Comparison of ENCODE assay signal across 26 mouse cellular contexts in genomic region chr1:74897976-74898375, GRCm38 (mm10). TPM values are rescaled to one million over a fixed set of nuclear protein-coding genes. Genes with fewer than 3 reads are reported as not detected.
A peak's percentile ranks its signal among the peaks of the same experiment; 100 is the strongest.
DNase-seq lines count a peak whose midpoint lies in the region; ATAC-seq and TF ChIP-seq lines count a peak whose summit lies in the region.
"Had no signal": no experiment of that assay in that cellular context is flagged by ENCODE, and none has a peak within 500 bp of the region (broad histone marks: within the 10 kb centered on the region; RNA-seq: fewer than 3 reads in every experiment).

No protein-coding gene starts in this region.

- no peak for ATAC-seq in hindbrain, embryonic 13.5 days (ENCODE audit: low FRiP score)
- no peak for ATAC-seq in hindbrain, embryonic 16.5 days
- ATAC-seq in limb, embryonic 12.5 days (ENCODE audit: insufficient number of reproducible peaks, insufficient read depth, low FRiP score, low TSS enrichment, low read depth), result 0 out of 2 replicates have a peak, but pooled peaks have one; percentile 12
- ATAC-seq: CD4-positive, CD25-positive, alpha-beta regulatory T cell, adult 4 months; forebrain, embryonic 16.5 days had no signal

- TF ChIP-seq EP300 in ES-Bruce4 (IDR thresholded peaks at IDR 0.05; ENCODE audit: insufficient read depth, low read depth, low read length), result 0 out of 2 replicates have a peak, but pooled peaks have one; percentile 5

- peaks cover 97% of the 10 kb centered on the region for H3K27me3 ChIP-seq in hindbrain, embryonic 13.5 days
- H3K27me3 ChIP-seq in hindbrain, embryonic 16.5 days (replicated peaks; ENCODE audit: control insufficient read depth, insufficient read depth, low read length), result peaks cover 66% of the 10 kb centered on the region
- H3K27me3 ChIP-seq in ES-Bruce4 (ENCODE audit: control insufficient read depth, insufficient read depth, low read length, poor library complexity, severe bottlenecking), result peaks cover 4% of the 10 kb centered on the region; the same call in 1 of the 2 replicates
- H3K27me3 ChIP-seq in embryonic facial prominence, embryonic 10.5 days (replicated peaks; ENCODE audit: low read depth, poor library complexity, severe bottlenecking), result peaks cover 100% of the 10 kb centered on the region
- peaks cover 99% of the 10 kb centered on the region for H3K27me3 ChIP-seq in limb, embryonic 12.5 days
- H3K27me3 ChIP-seq in cerebellum, adult 2 months (ENCODE audit: control insufficient read depth, insufficient read depth, low read length), result no peaks in the 10 kb centered on the region; the same call in 1 of the 2 replicates

- H3K4me3 ChIP-seq in hindbrain, embryonic 13.5 days, result no peak overlapping the region
- H3K4me3 ChIP-seq in hindbrain, embryonic 16.5 days (ENCODE audit: low read length), result no peak overlapping the region
- H3K4me3 ChIP-seq in ES-Bruce4 (ENCODE audit: low read depth, low read length), result no peak overlapping the region
- H3K4me3 ChIP-seq in embryonic facial prominence, embryonic 10.5 days, result no peak overlapping the region
- no peak overlapping the region for H3K4me3 ChIP-seq in limb, embryonic 12.5 days (replicated peaks)
- no peak overlapping the region for H3K4me3 ChIP-seq in cerebellum, adult 2 months (replicated peaks; ENCODE audit: insufficient read depth, low read depth, low read length)
- H3K4me3 ChIP-seq: heart, adult 2 months; heart, embryonic 12.5 days; hindbrain, embryonic 15.5 days; liver, embryonic 15.5 days; neural tube, embryonic 13.5 days had no signal

- TF ChIP-seq POLR2A in ES-Bruce4 (IDR thresholded peaks at IDR 0.05; ENCODE audit: insufficient read depth, low read length), result no peak
- TF ChIP-seq POLR2A in cerebellum, adult 2 months (IDR thresholded peaks at IDR 0.05; ENCODE audit: borderline replicate concordance, insufficient read depth, low read length), result no peak

- peak; percentile 36 for DNase-seq in embryonic facial prominence, embryonic 10.5 days (ENCODE audit: low spot score)
- no peak for DNase-seq in cerebellum, adult 2 months
- DNase-seq in right cerebral cortex, adult 2 months (ENCODE audit: low spot score in 2 of 2), result no peak
- DNase-seq: adrenal gland, postnatal 36 days; cerebellum, adult 18-20 months; heart, adult 2 months; kidney, adult 8-10 months; left cerebral cortex, postnatal 4 days; lung, embryonic 14.5 days; lung, postnatal 14 days; thymus, adult 2 months; thymus, postnatal 4 days had no signal

- WGBS in hindbrain, embryonic 13.5 days, result 4% methylated on average over 7 of the region's 7 CpGs
- WGBS in hindbrain, embryonic 16.5 days, result 9% methylated on average over 7 of the region's 7 CpGs
- under 1% methylated on average over 7 of the region's 7 CpGs for WGBS in embryonic facial prominence, embryonic 10.5 days
- WGBS in limb, embryonic 12.5 days, result 1% methylated on average over 7 of the region's 7 CpGs
- 24% methylated on average over 7 of the region's 7 CpGs for WGBS in cerebellum, adult 2 months

- no peak overlapping the region for H3K4me2 ChIP-seq in hindbrain, embryonic 13.5 days
- no peak overlapping the region for H3K4me2 ChIP-seq in hindbrain, embryonic 16.5 days (ENCODE audit: low read length)
- no peak overlapping the region for H3K4me2 ChIP-seq in limb, embryonic 12.5 days
- H3K4me2 ChIP-seq: hindbrain, embryonic 15.5 days; liver, embryonic 15.5 days; lung, embryonic 14.5 days; neural tube, embryonic 13.5 days had no signal

- H3K9me3 ChIP-seq in hindbrain, embryonic 13.5 days, result no peaks in the 10 kb centered on the region
- no peaks in the 10 kb centered on the region for H3K9me3 ChIP-seq in hindbrain, embryonic 16.5 days (ENCODE audit: control insufficient read depth, low read length)
- no peaks in the 10 kb centered on the region for H3K9me3 ChIP-seq in ES-Bruce4 (replicated peaks; ENCODE audit: control insufficient read depth, insufficient read depth, low read length, poor library complexity, severe bottlenecking)
- no peaks in the 10 kb centered on the region for H3K9me3 ChIP-seq in embryonic facial prominence, embryonic 10.5 days
- no peaks in the 10 kb centered on the region for H3K9me3 ChIP-seq in limb, embryonic 12.5 days
- H3K9me3 ChIP-seq: heart, embryonic 12.5 days; hindbrain, embryonic 15.5 days; liver, embryonic 15.5 days; neural tube, embryonic 13.5 days had no signal

- peaks cover 33% of the 10 kb centered on the region for H3K4me1 ChIP-seq in hindbrain, embryonic 13.5 days (replicated peaks)
- peaks cover 13% of the 10 kb centered on the region for H3K4me1 ChIP-seq in hindbrain, embryonic 16.5 days (ENCODE audit: control insufficient read depth, insufficient read depth, low read depth, low read length)
- H3K4me1 ChIP-seq in ES-Bruce4 (ENCODE audit: control insufficient read depth, insufficient read depth, low read length), result no peaks in the 10 kb centered on the region
- H3K4me1 ChIP-seq in embryonic facial prominence, embryonic 10.5 days, result peaks cover 45% of the 10 kb centered on the region
- peaks cover 29% of the 10 kb centered on the region for H3K4me1 ChIP-seq in limb, embryonic 12.5 days (replicated peaks)
- no peaks in the 10 kb centered on the region for H3K4me1 ChIP-seq in cerebellum, adult 2 months (ENCODE audit: control insufficient read depth, insufficient read depth, low read length)
- H3K4me1 ChIP-seq: liver, embryonic 15.5 days had no signal

- 0 out of 2 replicates have a peak overlapping the region, but pooled peaks have one; percentile 39 for H3K9ac ChIP-seq in hindbrain, embryonic 13.5 days
- no peak overlapping the region for H3K9ac ChIP-seq in hindbrain, embryonic 16.5 days (ENCODE audit: low read depth, low read length)
- H3K9ac ChIP-seq in ES-Bruce4 (ENCODE audit: low read depth, poor library complexity, severe bottlenecking), result no peak overlapping the region
- H3K9ac ChIP-seq in limb, embryonic 12.5 days (replicated peaks), result no peak overlapping the region
- H3K9ac ChIP-seq: hindbrain, embryonic 15.5 days; liver, embryonic 15.5 days; lung, embryonic 14.5 days had no signal

- no peak overlapping the region for H3K27ac ChIP-seq in hindbrain, embryonic 13.5 days
- no peak overlapping the region for H3K27ac ChIP-seq in hindbrain, embryonic 16.5 days (ENCODE audit: low read depth, low read length)
- no peak overlapping the region for H3K27ac ChIP-seq in ES-Bruce4 (ENCODE audit: insufficient read depth, low read length)
- H3K27ac ChIP-seq in embryonic facial prominence, embryonic 10.5 days (replicated peaks), result no peak overlapping the region; the same call in 1 of the 2 replicates
- no peak overlapping the region for H3K27ac ChIP-seq in limb, embryonic 12.5 days
- H3K27ac ChIP-seq in cerebellum, adult 2 months (ENCODE audit: insufficient read depth, low read length), result no peak overlapping the region
- H3K27ac ChIP-seq: heart, adult 2 months; hindbrain, embryonic 15.5 days; kidney, postnatal 0 days; liver, embryonic 15.5 days; neural tube, embryonic 13.5 days had no signal

- no peaks in the 10 kb centered on the region for H3K36me3 ChIP-seq in hindbrain, embryonic 13.5 days
- H3K36me3 ChIP-seq in hindbrain, embryonic 16.5 days (ENCODE audit: control insufficient read depth, insufficient read depth, low read length), result no peaks in the 10 kb centered on the region
- H3K36me3 ChIP-seq in ES-Bruce4 (ENCODE audit: control insufficient read depth, insufficient read depth, low read length, poor library complexity, severe bottlenecking), result no peaks in the 10 kb centered on the region
- H3K36me3 ChIP-seq in embryonic facial prominence, embryonic 10.5 days (replicated peaks), result no peaks in the 10 kb centered on the region
- no peaks in the 10 kb centered on the region for H3K36me3 ChIP-seq in limb, embryonic 12.5 days
- H3K36me3 ChIP-seq: heart, embryonic 12.5 days; hindbrain, embryonic 15.5 days; liver, embryonic 15.5 days; neural tube, embryonic 13.5 days had no signal

- no peak for TF ChIP-seq CTCF in ES-Bruce4 (IDR thresholded peaks at IDR 0.05; ENCODE audit: low read depth, low read length)
- no peak for TF ChIP-seq CTCF in cerebellum, adult 2 months (IDR thresholded peaks at IDR 0.05; ENCODE audit: borderline replicate concordance, insufficient read depth, low read depth, low read length)

RNA-seq across cellular contexts. Expression of gene Cryba2, which starts 5.0 kb away (rescaled TPM):
- polyA plus RNA-seq in hindbrain, embryonic 13.5 days (2015; fragmentation: Nextera tagmentation; extraction: Ambion mirVana), result 2.9 and 4.9 TPM in 2 replicates
- polyA plus RNA-seq in hindbrain, embryonic 16.5 days (2015; fragmentation: Nextera tagmentation; extraction: Ambion mirVana), result 1.4 and 2.1 TPM in 2 replicates
- polyA plus RNA-seq in ES-Bruce4 (2011; ENCODE audit: insufficient read depth, insufficient read length, low read depth, missing spikeins), result not detected in 2 replicates
- polyA plus RNA-seq in embryonic facial prominence, embryonic 10.5 days (2016; fragmentation: Nextera tagmentation; extraction: Ambion mirVana), result not detected in 2 replicates
- polyA plus RNA-seq in limb, embryonic 12.5 days (2016; fragmentation: Nextera tagmentation; extraction: Ambion mirVana), result not detected in 2 replicates
- polyA plus RNA-seq in cerebellum, adult 2 months (2012; rRNA removed), result 1.7 and 3.3 TPM in 2 replicates
- polyA plus RNA-seq: CD4-positive, CD25-positive, alpha-beta regulatory T cell, adult 4 months; forebrain, embryonic 16.5 days; heart, embryonic 12.5 days; heart, postnatal 0 days; kidney, postnatal 0 days; liver, adult 2 months; liver, embryonic 15.5 days; lung, embryonic 14.5 days had no signal

RNA-seq across cellular contexts. Expression of gene Fev, which starts 12.8 kb away (rescaled TPM):
- polyA plus RNA-seq in hindbrain, embryonic 13.5 days (2015; fragmentation: Nextera tagmentation; extraction: Ambion mirVana), result 4.1 and 6.7 TPM in 2 replicates
- polyA plus RNA-seq in hindbrain, embryonic 16.5 days (2015; fragmentation: Nextera tagmentation; extraction: Ambion mirVana), result 2.9 and 3.3 TPM in 2 replicates
- polyA plus RNA-seq in ES-Bruce4 (2011; ENCODE audit: insufficient read depth, insufficient read length, low read depth, missing spikeins), result not detected in 2 replicates
- polyA plus RNA-seq in embryonic facial prominence, embryonic 10.5 days (2016; fragmentation: Nextera tagmentation; extraction: Ambion mirVana), result not detected in 2 replicates
- 0.26 and 0.49 TPM in 2 replicates for polyA plus RNA-seq in limb, embryonic 12.5 days (2016; fragmentation: Nextera tagmentation; extraction: Ambion mirVana)
- polyA plus RNA-seq in cerebellum, adult 2 months (2012; rRNA removed), result 0.46 and 1.1 TPM in 2 replicates
- polyA plus RNA-seq: CD4-positive, CD25-positive, alpha-beta regulatory T cell, adult 4 months; cortical plate, adult 2 months; forebrain, embryonic 16.5 days; liver, adult 2 months; lung, embryonic 14.5 days; neural tube, embryonic 13.5 days had no signal

RNA-seq across cellular contexts. Expression of gene Cfap65, which starts 37.4 kb away (rescaled TPM):
- 0.56 and 1.2 TPM in 2 replicates for polyA plus RNA-seq in hindbrain, embryonic 13.5 days (2015; fragmentation: Nextera tagmentation; extraction: Ambion mirVana)
- 1.1 and 1.6 TPM in 2 replicates for polyA plus RNA-seq in hindbrain, embryonic 16.5 days (2015; fragmentation: Nextera tagmentation; extraction: Ambion mirVana)
- 0.17 TPM in 1 of 2 replicates, not detected in the other for polyA plus RNA-seq in ES-Bruce4 (2011; ENCODE audit: insufficient read depth, insufficient read length, low read depth, missing spikeins)
- 0.08 TPM in 1 of 2 replicates, not detected in the other for polyA plus RNA-seq in embryonic facial prominence, embryonic 10.5 days (2016; fragmentation: Nextera tagmentation; extraction: Ambion mirVana)
- polyA plus RNA-seq in limb, embryonic 12.5 days (2016; fragmentation: Nextera tagmentation; extraction: Ambion mirVana), result not detected in 2 replicates
- polyA plus RNA-seq in cerebellum, adult 2 months (2012; rRNA removed), result 2.6 and 3.7 TPM in 2 replicates
- polyA plus RNA-seq: CD4-positive, CD25-positive, alpha-beta regulatory T cell, adult 4 months; heart, embryonic 12.5 days; heart, postnatal 0 days; liver, adult 2 months; liver, embryonic 15.5 days had no signal

RNA-seq across cellular contexts. Expression of gene Cdk5r2, which starts 43.2 kb away (rescaled TPM):
- 6.1 and 6.5 TPM in 2 replicates for polyA plus RNA-seq in hindbrain, embryonic 13.5 days (2015; fragmentation: Nextera tagmentation; extraction: Ambion mirVana)
- 8.4 and 9.4 TPM in 2 replicates for polyA plus RNA-seq in hindbrain, embryonic 16.5 days (2015; fragmentation: Nextera tagmentation; extraction: Ambion mirVana)
- 0.28 and 0.32 TPM in 2 replicates for polyA plus RNA-seq in ES-Bruce4 (2011; ENCODE audit: insufficient read depth, insufficient read length, low read depth, missing spikeins)
- polyA plus RNA-seq in embryonic facial prominence, embryonic 10.5 days (2016; fragmentation: Nextera tagmentation; extraction: Ambion mirVana), result 0.21 and 0.39 TPM in 2 replicates
- polyA plus RNA-seq in limb, embryonic 12.5 days (2016; fragmentation: Nextera tagmentation; extraction: Ambion mirVana), result not detected in 2 replicates
- polyA plus RNA-seq in cerebellum, adult 2 months (2012; rRNA removed), result 83.2 and 85.2 TPM in 2 replicates
- polyA plus RNA-seq: CD4-positive, CD25-positive, alpha-beta regulatory T cell, adult 4 months; heart, embryonic 12.5 days; heart, postnatal 0 days; kidney, postnatal 0 days; liver, adult 2 months; liver, embryonic 15.5 days; lung, embryonic 14.5 days had no signal

RNA-seq across cellular contexts. Expression of gene Ihh, which starts 53.5 kb away (rescaled TPM):
- 0.14 and 0.21 TPM in 2 replicates for polyA plus RNA-seq in hindbrain, embryonic 13.5 days (2015; fragmentation: Nextera tagmentation; extraction: Ambion mirVana)
- polyA plus RNA-seq in hindbrain, embryonic 16.5 days (2015; fragmentation: Nextera tagmentation; extraction: Ambion mirVana), result 0.25 and 0.30 TPM in 2 replicates
- polyA plus RNA-seq in ES-Bruce4 (2011; ENCODE audit: insufficient read depth, insufficient read length, low read depth, missing spikeins), result 0.24 TPM in 1 of 2 replicates, not detected in the other
- polyA plus RNA-seq in embryonic facial prominence, embryonic 10.5 days (2016; fragmentation: Nextera tagmentation; extraction: Ambion mirVana), result 0.11 TPM in 1 of 2 replicates, not detected in the other
- polyA plus RNA-seq in limb, embryonic 12.5 days (2016; fragmentation: Nextera tagmentation; extraction: Ambion mirVana), result 3.3 and 6.5 TPM in 2 replicates
- 0.33 and 0.49 TPM in 2 replicates for polyA plus RNA-seq in cerebellum, adult 2 months (2012; rRNA removed)
- polyA plus RNA-seq: CD4-positive, CD25-positive, alpha-beta regulatory T cell, adult 4 months had no signal
